Mouse (Mus musculus): ENCODE results near the gene Tshz2. TPM values are rescaled to one million over a fixed set of nuclear protein-coding genes. Genes with fewer than 3 reads are reported as not detected.

Gene Tshz2
- polyA plus RNA-seq, 1 experiment from 2014 or later: 5.3 TPM

DNA sequence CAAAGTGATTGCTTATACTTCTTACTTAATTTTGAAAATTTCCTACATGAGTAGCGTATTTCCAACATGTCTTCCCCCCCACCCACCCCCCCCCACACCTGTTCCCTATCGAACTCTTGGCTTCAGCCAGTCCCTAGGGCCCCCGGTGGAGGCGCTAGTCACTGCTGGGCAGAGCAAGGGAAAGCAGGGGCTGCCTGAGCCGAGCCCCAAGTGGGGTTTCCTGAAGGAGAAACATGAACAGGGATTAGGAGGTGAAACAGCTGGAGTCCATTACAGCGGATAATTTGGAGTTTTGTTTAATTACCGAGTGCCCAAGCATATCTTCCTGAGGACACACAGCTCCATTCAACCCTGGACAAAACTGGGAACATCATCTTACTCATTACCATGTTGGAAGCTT, 21.3 kb upstream of the Tshz2 start:
- ATAC-seq (replicated peaks; ENCODE audit: insufficient number of reproducible peaks, low FRiP score, low TSS enrichment): no peak
- Histone ChIP-seq H3K27ac (ENCODE audit: low read depth, low read length) (no peak overlapping the region), H3K4me2 (no peak overlapping the region), H3K27me3 (ENCODE audit: control insufficient read depth, insufficient read depth, low read length) (no peaks in the 10 kb centered on the region), H3K9me3 (replicated peaks; ENCODE audit: control insufficient read depth, low read length) (no peaks in the 10 kb centered on the region), H3K4me3 (ENCODE audit: low read depth, low read length) (no peak overlapping the region), H3K4me1 (ENCODE audit: control insufficient read depth, insufficient read depth, low read length) (no peaks in the 10 kb centered on the region), H3K9ac (ENCODE audit: low read depth, low read length) (no peak overlapping the region), H3K36me3 (ENCODE audit: control insufficient read depth, insufficient read depth, low read length) (no peaks in the 10 kb centered on the region)
- 46% methylated on average over 7 of the region's 7 CpGs for WGBS (ENCODE audit: insufficient replicate concordance)

DNA sequence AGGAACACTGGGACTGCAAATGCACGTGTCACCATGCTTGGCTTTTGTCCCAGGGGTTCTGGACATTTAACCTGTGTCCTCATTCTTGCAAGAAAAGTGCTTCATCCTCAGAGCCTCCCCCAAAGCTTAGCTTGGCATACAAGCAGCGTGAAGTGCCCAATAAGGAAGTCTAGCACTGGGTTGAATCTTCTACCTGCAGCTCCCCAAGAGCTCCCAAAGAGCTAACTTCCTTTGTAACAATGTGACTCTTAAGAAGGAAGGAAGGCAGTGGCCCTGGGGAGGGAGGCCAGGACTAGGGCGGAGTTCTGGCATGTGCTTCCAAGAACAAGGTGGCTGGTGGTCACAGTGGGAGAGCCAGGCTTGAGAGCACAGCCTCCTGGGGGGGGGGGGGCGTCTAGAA, 18.1 kb upstream of the Tshz2 start:
- no peak overlapping the region for H3K4me2 ChIP-seq
- H3K4me1 ChIP-seq (ENCODE audit: control insufficient read depth, insufficient read depth, low read length): no peaks in the 10 kb centered on the region
- H3K36me3 ChIP-seq (ENCODE audit: control insufficient read depth, insufficient read depth, low read length): no peaks in the 10 kb centered on the region
- 52% methylated on average over 4 of the region's 4 CpGs for whole genome bisulfite sequencing (ENCODE audit: insufficient replicate concordance)
- no peak for ATAC-seq (replicated peaks; ENCODE audit: insufficient number of reproducible peaks, low FRiP score, low TSS enrichment)
- H3K9me3 ChIP-seq (replicated peaks; ENCODE audit: control insufficient read depth, low read length): no peaks in the 10 kb centered on the region
- H3K9ac ChIP-seq (ENCODE audit: low read depth, low read length): no peak overlapping the region
- H3K4me3 ChIP-seq (ENCODE audit: low read depth, low read length): no peak overlapping the region
- H3K27ac ChIP-seq (ENCODE audit: low read depth, low read length): no peak overlapping the region
- no peaks in the 10 kb centered on the region for H3K27me3 ChIP-seq (ENCODE audit: control insufficient read depth, insufficient read depth, low read length)

DNA sequence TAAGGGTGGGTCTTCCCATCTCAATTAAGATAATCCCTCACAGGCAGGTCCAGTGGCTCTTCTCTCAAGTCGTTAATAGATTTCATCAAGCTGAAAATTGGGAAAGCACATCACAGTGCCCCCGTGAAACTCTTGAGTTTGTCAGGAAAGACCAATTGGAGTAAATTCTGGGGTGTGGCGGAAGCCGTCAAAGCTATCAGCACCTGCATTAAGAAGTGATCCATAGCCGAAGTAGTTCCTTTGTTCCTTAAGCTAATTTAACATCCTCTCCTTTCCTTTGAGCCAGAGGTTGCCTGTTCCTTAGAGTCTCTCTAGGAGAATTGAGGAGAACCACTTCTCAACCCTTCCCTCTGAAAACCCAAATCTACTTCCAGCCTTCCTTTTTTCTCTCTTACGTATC, 16.8 kb upstream of the Tshz2 start:
- 68% methylated on average over 6 of the region's 6 CpGs for WGBS (ENCODE audit: insufficient replicate concordance)

DNA sequence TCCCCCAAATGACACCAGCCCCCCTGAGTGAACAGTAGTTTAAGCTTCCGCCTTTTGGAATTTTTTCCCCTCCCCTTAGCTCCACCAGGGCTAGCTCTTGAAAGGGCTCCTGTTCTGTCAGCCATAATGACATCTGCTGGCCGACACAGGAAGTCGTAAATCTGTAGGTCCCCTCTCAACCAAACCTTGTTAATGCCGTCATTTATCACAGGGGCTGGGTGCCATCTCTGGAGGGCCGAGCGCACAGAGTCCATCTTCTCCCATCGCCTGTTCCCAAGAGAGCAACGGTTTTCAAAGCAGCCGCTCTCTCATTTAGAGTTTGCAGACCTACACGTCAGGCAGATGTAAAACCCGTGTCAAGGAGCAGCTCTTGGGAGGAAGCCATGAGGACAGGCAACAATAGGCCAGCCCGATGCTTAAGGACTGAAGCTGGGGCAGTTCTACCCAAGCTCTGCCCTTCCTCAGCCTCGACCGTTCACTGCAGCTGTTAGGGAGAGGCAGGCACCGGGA, 11.6 kb upstream of the Tshz2 start:
- no peak for ATAC-seq (replicated peaks; ENCODE audit: insufficient number of reproducible peaks, low FRiP score, low TSS enrichment)
- H3K9me3 ChIP-seq (replicated peaks; ENCODE audit: control insufficient read depth, low read length): no peaks in the 10 kb centered on the region
- H3K36me3 ChIP-seq (ENCODE audit: control insufficient read depth, insufficient read depth, low read length): no peaks in the 10 kb centered on the region
- no peaks in the 10 kb centered on the region for H3K27me3 ChIP-seq (ENCODE audit: control insufficient read depth, insufficient read depth, low read length)
- no peak overlapping the region for H3K4me3 ChIP-seq (ENCODE audit: low read depth, low read length)
- H3K9ac ChIP-seq (ENCODE audit: low read depth, low read length): peak overlapping the region; percentile 43; the same call in 1 of the 2 replicates
- peaks cover 7% of the 10 kb centered on the region for H3K4me1 ChIP-seq (ENCODE audit: control insufficient read depth, insufficient read depth, low read length)
- WGBS (ENCODE audit: insufficient replicate concordance): 41% methylated on average over 15 of the region's 15 CpGs
- peak overlapping the region; percentile 42 for H3K4me2 ChIP-seq
- no peak overlapping the region for H3K27ac ChIP-seq (ENCODE audit: low read depth, low read length)

More for the DNA sequence above, 16.8 kb upstream of the Tshz2 start:
- H3K9ac ChIP-seq (ENCODE audit: low read depth, low read length): no peak overlapping the region
- no peak overlapping the region for H3K4me2 ChIP-seq
- H3K9me3 ChIP-seq (replicated peaks; ENCODE audit: control insufficient read depth, low read length): no peaks in the 10 kb centered on the region
- H3K27me3 ChIP-seq (ENCODE audit: control insufficient read depth, insufficient read depth, low read length): no peaks in the 10 kb centered on the region
- no peak overlapping the region for H3K4me3 ChIP-seq (ENCODE audit: low read depth, low read length)
- H3K27ac ChIP-seq (ENCODE audit: low read depth, low read length): no peak overlapping the region
- H3K4me1 ChIP-seq (ENCODE audit: control insufficient read depth, insufficient read depth, low read length): no peaks in the 10 kb centered on the region
- no peak for ATAC-seq (replicated peaks; ENCODE audit: insufficient number of reproducible peaks, low FRiP score, low TSS enrichment)
- no peaks in the 10 kb centered on the region for H3K36me3 ChIP-seq (ENCODE audit: control insufficient read depth, insufficient read depth, low read length)

DNA sequence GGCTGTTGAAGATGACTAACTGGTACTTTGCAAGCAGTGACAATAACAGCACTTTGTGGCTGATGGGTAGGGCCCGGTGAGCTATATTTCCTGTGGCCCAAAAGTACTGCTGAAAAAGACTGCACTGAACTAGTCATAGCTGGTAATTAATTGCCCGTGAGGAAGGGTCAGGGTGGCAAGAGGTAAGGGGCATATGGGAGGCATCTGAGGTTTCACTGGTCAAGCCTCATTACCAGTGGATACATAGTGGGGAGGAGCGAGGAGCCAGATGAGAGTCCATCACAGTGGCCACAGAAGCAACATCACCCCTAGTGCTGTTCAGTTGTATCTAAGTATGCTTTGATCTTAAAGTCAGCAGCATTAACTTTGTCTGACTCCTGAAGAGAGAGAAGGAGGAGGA, 2.7 kb upstream of the Tshz2 start:
- no peak for ATAC-seq (replicated peaks; ENCODE audit: insufficient number of reproducible peaks, low FRiP score, low TSS enrichment)
- Histone ChIP-seq H3K4me2 (no peak overlapping the region), H3K27me3 (ENCODE audit: control insufficient read depth, insufficient read depth, low read length) (no peaks in the 10 kb centered on the region), H3K36me3 (ENCODE audit: control insufficient read depth, insufficient read depth, low read length) (no peaks in the 10 kb centered on the region), H3K4me1 (ENCODE audit: control insufficient read depth, insufficient read depth, low read length) (no peaks in the 10 kb centered on the region; the same call in 1 of the 2 replicates), H3K9me3 (replicated peaks; ENCODE audit: control insufficient read depth, low read length) (no peaks in the 10 kb centered on the region), H3K4me3 (ENCODE audit: low read depth, low read length) (no peak overlapping the region), H3K9ac (ENCODE audit: low read depth, low read length) (no peak overlapping the region), H3K27ac (ENCODE audit: low read depth, low read length) (no peak overlapping the region)
- 88% methylated on average over 3 of the region's 3 CpGs for WGBS (ENCODE audit: insufficient replicate concordance)

DNA sequence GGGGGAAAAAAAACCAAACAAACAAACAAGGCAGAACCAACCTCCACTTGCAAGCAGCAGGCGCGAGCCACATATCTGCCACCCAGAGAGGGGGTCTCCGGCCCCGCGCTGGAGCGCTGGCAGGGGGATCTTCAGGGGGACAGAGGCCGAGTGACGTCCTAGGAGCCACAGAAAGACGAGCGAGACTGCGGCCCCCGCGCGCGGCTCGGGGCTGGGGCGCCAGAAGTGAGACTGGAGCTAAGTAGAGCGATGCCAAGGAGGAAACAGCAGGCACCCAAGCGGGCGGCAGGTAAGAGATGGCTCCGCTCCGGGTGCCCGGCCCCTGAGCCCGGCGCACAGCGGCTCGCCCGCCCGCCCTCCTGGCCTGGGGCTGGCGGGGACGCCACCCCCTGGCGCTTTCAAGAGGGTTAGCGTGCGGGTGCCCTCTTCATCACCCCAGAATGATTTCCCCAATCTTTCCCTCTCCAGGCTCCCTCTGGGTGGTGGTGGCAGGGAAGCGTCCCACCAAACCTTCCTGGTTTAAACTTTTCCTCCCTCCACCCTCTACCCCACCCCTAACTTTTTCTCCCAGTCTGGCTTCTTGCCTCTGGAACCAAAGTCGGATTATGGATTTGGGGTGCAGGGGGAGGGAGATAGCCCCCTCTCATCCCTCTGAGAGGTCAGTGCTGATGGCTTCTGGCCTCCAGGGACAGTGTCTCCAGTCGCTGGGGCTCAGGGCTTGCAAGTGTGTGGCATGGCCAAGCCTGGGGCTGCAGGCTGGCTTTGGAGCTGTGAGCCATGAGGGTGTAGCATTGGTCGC, 877 bp downstream of the Tshz2 start:
- Histone ChIP-seq H3K4me2 (peak overlapping the region; percentile 82), H3K9ac (ENCODE audit: low read depth, low read length) (peak overlapping the region; percentile 89), H3K4me1 (ENCODE audit: control insufficient read depth, insufficient read depth, low read length) (no peaks in the 10 kb centered on the region; the same call in 1 of the 2 replicates), H3K9me3 (replicated peaks; ENCODE audit: control insufficient read depth, low read length) (no peaks in the 10 kb centered on the region), H3K27me3 (ENCODE audit: control insufficient read depth, insufficient read depth, low read length) (no peaks in the 10 kb centered on the region), H3K27ac (ENCODE audit: low read depth, low read length) (peak overlapping the region; percentile 79), H3K4me3 (ENCODE audit: low read depth, low read length) (peak overlapping the region; percentile 64), H3K36me3 (ENCODE audit: control insufficient read depth, insufficient read depth, low read length) (no peaks in the 10 kb centered on the region)
- WGBS (ENCODE audit: insufficient replicate concordance): under 1% methylated on average over 33 of the region's 38 CpGs
- no peak for ATAC-seq (replicated peaks; ENCODE audit: insufficient number of reproducible peaks, low FRiP score, low TSS enrichment)

DNA sequence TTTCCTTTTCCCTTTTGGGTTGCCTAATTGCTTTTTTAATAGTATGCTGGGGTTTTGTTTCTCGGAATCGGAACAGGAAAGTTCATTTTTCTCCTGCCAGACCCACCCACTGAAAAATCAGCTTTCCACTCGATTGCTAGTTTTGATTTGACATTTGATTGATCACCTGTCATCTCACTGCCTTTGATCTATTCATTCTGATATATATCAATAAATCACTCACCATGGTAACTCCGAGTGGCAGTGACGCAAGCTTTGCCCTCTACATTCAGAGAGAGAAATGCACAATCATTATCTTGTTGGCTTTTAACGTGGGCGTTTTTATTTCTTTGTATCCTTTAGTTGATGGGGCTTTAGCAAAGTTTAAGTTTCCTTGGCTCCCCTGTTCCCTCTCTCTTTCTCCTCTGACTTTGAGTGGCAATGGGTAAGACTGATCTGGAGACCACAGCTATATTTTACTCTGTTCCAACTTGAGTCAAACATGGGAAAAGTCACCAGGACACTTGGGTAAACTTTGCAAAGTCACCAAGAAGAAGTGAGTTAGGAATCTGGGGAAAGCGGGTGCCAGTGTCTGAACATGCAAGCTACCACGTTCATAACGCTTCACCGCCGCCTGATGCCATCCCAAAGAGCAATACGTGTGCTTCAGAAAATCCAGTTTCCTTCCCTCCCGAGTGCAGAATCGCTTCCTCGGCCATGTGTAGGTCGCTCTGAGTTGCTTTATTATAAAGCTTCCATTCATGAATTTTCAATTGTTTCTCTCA, 2.0 kb downstream of the Tshz2 start:
- Histone ChIP-seq H3K9me3 (replicated peaks; ENCODE audit: control insufficient read depth, low read length) (no peaks in the 10 kb centered on the region), H3K9ac (ENCODE audit: low read depth, low read length) (peak overlapping the region; percentile 89), H3K4me1 (ENCODE audit: control insufficient read depth, insufficient read depth, low read length) (no peaks in the 10 kb centered on the region; the same call in 1 of the 2 replicates), H3K27me3 (ENCODE audit: control insufficient read depth, insufficient read depth, low read length) (no peaks in the 10 kb centered on the region), H3K4me3 (ENCODE audit: low read depth, low read length) (peak overlapping the region; percentile 64), H3K27ac (ENCODE audit: low read depth, low read length) (0 out of 2 replicates have a peak overlapping the region, but pooled peaks have one; percentile 54), H3K36me3 (ENCODE audit: control insufficient read depth, insufficient read depth, low read length) (no peaks in the 10 kb centered on the region), H3K4me2 (peak overlapping the region; percentile 82)
- WGBS (ENCODE audit: insufficient replicate concordance): 48% methylated on average over 17 of the region's 17 CpGs
- no peak for ATAC-seq (replicated peaks; ENCODE audit: insufficient number of reproducible peaks, low FRiP score, low TSS enrichment)

DNA sequence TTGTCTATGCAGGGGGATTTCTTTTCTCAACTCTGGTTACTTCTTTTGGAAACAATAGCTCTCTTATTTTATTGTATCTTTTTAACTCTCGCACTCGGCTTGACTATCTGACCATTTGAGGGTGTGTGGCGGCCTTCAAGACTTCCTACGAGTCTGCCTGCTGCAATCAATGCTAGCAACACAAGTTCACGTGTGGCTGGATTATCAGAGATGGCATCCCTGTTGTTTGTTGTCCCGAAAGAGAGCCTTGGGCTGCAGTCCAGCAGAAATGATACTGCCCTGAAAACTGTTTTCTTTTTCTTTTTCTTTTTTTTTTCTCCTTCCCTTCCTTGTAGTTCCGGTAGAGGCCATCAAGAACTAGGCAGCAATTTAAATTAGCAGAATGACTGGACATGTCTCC, 2.6 kb downstream of the Tshz2 start:
- Histone ChIP-seq H3K27ac (ENCODE audit: low read depth, low read length) (peak overlapping the region; percentile 54; the same call in 1 of the 2 replicates), H3K9ac (ENCODE audit: low read depth, low read length) (peak overlapping the region; percentile 58), H3K4me2 (peak overlapping the region; percentile 82), H3K4me3 (ENCODE audit: low read depth, low read length) (peak overlapping the region; percentile 64), H3K36me3 (ENCODE audit: control insufficient read depth, insufficient read depth, low read length) (no peaks in the 10 kb centered on the region), H3K9me3 (replicated peaks; ENCODE audit: control insufficient read depth, low read length) (no peaks in the 10 kb centered on the region), H3K27me3 (ENCODE audit: control insufficient read depth, insufficient read depth, low read length) (no peaks in the 10 kb centered on the region), H3K4me1 (ENCODE audit: control insufficient read depth, insufficient read depth, low read length) (no peaks in the 10 kb centered on the region; the same call in 1 of the 2 replicates)
- WGBS (ENCODE audit: insufficient replicate concordance): 37% methylated on average over 7 of the region's 7 CpGs
- ATAC-seq (replicated peaks; ENCODE audit: insufficient number of reproducible peaks, low FRiP score, low TSS enrichment): no peak

Measured in heart, embryonic 11.5 days (tissue).